Mouse (Mus musculus) forebrain, embryonic 14.5 days (tissue): Measurements from ENCODE around the gene Krtap20-2. TPM values are rescaled to one million over a fixed set of nuclear protein-coding genes. Genes with fewer than 3 reads are reported as not detected.
"Not testable (repeated sequence)": the region's sequence is repeated elsewhere in the genome, so short reads cannot be mapped to it uniquely, and the experiment has no call there.

ENCODE experiments used
- ATAC-seq: fragments of 200-750 bp; cut with Nextera tagmentation; 2 replicates; pipeline ENCODE4 v1.8.0; 2017; ENCODE audit warnings: mild to moderate bottlenecking, moderate library complexity
- DNase-seq: peaks from one replicate; pipeline ENCODE4 v3.0.0-alpha.2; 2015; ENCODE audit warnings: low spot score
- H3K27ac ChIP-seq: fragments of 300-500 bp; sonication (generic); 2 replicates; pipeline ENCODE4 v1.5.1; 2014; ENCODE audit warnings: low read depth, mild to moderate bottlenecking, control low read depth, low read length, moderate library complexity
- H3K27me3 ChIP-seq: fragments of 300-500 bp; sonication (generic); replicated peaks from 2 replicates; pipeline ENCODE4 v1.6.1; 2014; ENCODE audit warnings: low read length, control low read depth, mixed read lengths; ENCODE audit not compliant: control insufficient read depth, insufficient read depth
- H3K36me3 ChIP-seq: fragments of 300-500 bp; sonication (generic); 2 replicates; pipeline ENCODE4 v1.6.1; 2014; ENCODE audit warnings: low read length, control low read depth; ENCODE audit not compliant: control insufficient read depth, insufficient read depth
- H3K4me1 ChIP-seq: fragments of 300-500 bp; sonication (generic); 2 replicates; pipeline ENCODE4 v1.6.1; 2014; ENCODE audit warnings: antibody characterized with exemption, low read length, control low read depth; ENCODE audit not compliant: control insufficient read depth, insufficient read depth
- H3K4me2 ChIP-seq: fragments of 300-500 bp; sonication (generic); 2 replicates; pipeline ENCODE4 v1.6.1; 2014; ENCODE audit warnings: mild to moderate bottlenecking, control low read depth, low read length
- H3K4me3 ChIP-seq: fragments of 300-500 bp; sonication (generic); 2 replicates; pipeline ENCODE4 v1.5.1; 2014; ENCODE audit warnings: low read depth, low read length, control low read depth
- H3K9ac ChIP-seq: fragments of 300-500 bp; sonication (generic); 2 replicates; pipeline ENCODE4 v1.6.1; 2014; ENCODE audit warnings: mild to moderate bottlenecking, low read length, control low read depth, moderate library complexity
- H3K9me3 ChIP-seq: fragments of 300-500 bp; sonication (generic); replicated peaks from 2 replicates; pipeline ENCODE4 v1.6.1; 2016; ENCODE audit warnings: low read length, control low read depth, mixed read lengths; ENCODE audit not compliant: control insufficient read depth
- WGBS: fragments of 180-500 bp; shearing (Covaris S2); extraction: QIAGEN DNeasy Blood & Tissue Kit; methylation state at CpG from one replicate; pipeline ENCODE4 v1.1.7; 2014; 5-methylcytosine and 5-hydroxymethylcytosine counted together
- polyA plus RNA-seq: library from polyadenylated mRNA; unstranded; fragments of >200 nt; fragmentation: Nextera tagmentation; extraction: Ambion mirVana; gene quantifications from 2 replicates; pipeline ENCODE4 v1.2.1, GENCODE M21; 2014

Krtap20-2 gene
- not detected in 2 replicates for polyA plus RNA-seq

GRCm38 (mm10) chr16:89205561-89205960 is at the start of gene Krtap20-2:
TSS of gene Krtap20-2 (plus strand) at chr16:89205861.
- Histone ChIP-seq H3K27me3 (no peaks in the 10 kb centered on the region), H3K27ac (no peak within 1 kb of the TSS), H3K36me3 (no peaks in the 10 kb centered on the region), H3K9ac (no peak within 1 kb of the TSS), H3K9me3 (no peaks in the 10 kb centered on the region), H3K4me3 (no peak within 1 kb of the TSS), H3K4me2 (no peak within 1 kb of the TSS), H3K4me1 (no peaks in the 10 kb centered on the region)
- DNase-seq (no peak), ATAC-seq (no peak)
- WGBS, result 83% methylated on average over 1 of the region's 1 CpGs

- no peaks in the 10 kb centered on the region for H3K27me3 ChIP-seq
- WGBS, result 85% methylated on average over 4 of the region's 4 CpGs
- H3K4me1 ChIP-seq, result no peaks in the 10 kb centered on the region
- H3K4me3 ChIP-seq, result no peak within 1 kb of the TSS
- no peak within 1 kb of the TSS for H3K27ac ChIP-seq
- H3K36me3 ChIP-seq, result no peaks in the 10 kb centered on the region
- H3K9ac ChIP-seq, result no peak within 1 kb of the TSS
- DNase-seq, result no peak
- ATAC-seq, result no peak
- H3K4me2 ChIP-seq, result no peak within 1 kb of the TSS
- H3K9me3 ChIP-seq, result no peaks in the 10 kb centered on the region
Observed at GRCm38 (mm10) chr16:89157652-89158051, 48.0 kb upstream of the Krtap20-2 start, which contains the start of gene Gm9789. TSS of gene Gm9789 (plus strand) at chr16:89157952.

- H3K4me2 ChIP-seq, H3K4me1 ChIP-seq, H3K4me3 ChIP-seq, H3K9me3 ChIP-seq, H3K27ac ChIP-seq, H3K27me3 ChIP-seq, H3K9ac ChIP-seq, ATAC-seq, H3K36me3 ChIP-seq, DNase-seq: not testable (repeated sequence)
Observed at GRCm38 (mm10) chr16:89169190-89169589, 36.5 kb upstream of the Krtap20-2 start, which contains the start of gene Gm7735. TSS of gene Gm7735 (plus strand) at chr16:89169490.

- DNase-seq (no peak), ATAC-seq (no peak)
Observed at GRCm38 (mm10) chr16:89174435-89174834, 31.2 kb upstream of the Krtap20-2 start, which contains the start of gene 1110057P08Rik. TSS of gene 1110057P08Rik (plus strand) at chr16:89174735.

GRCm38 (mm10) chr16:89188621-89189020 is 17.0 kb upstream of the Krtap20-2 start:
- Histone ChIP-seq H3K9me3 (no peaks in the 10 kb centered on the region), H3K4me2 (no peak overlapping the region), H3K9ac (no peak overlapping the region), H3K27ac (no peak overlapping the region), H3K36me3 (no peaks in the 10 kb centered on the region), H3K4me1 (no peaks in the 10 kb centered on the region), H3K27me3 (no peaks in the 10 kb centered on the region), H3K4me3 (no peak overlapping the region)
- WGBS, result 88% methylated on average over 4 of the region's 4 CpGs
- ATAC-seq (no peak), DNase-seq (no peak)

More at GRCm38 (mm10) chr16:89174435-89174834, 31.2 kb upstream of the Krtap20-2 start, which contains the start of gene 1110057P08Rik:
- H3K27me3 ChIP-seq, result no peaks in the 10 kb centered on the region
- H3K9ac ChIP-seq, result no peak within 1 kb of the TSS
- no peaks in the 10 kb centered on the region for H3K9me3 ChIP-seq
- WGBS, result 88% methylated on average over 2 of the region's 2 CpGs
- H3K4me1 ChIP-seq, result no peaks in the 10 kb centered on the region
- no peak within 1 kb of the TSS for H3K4me3 ChIP-seq
- no peaks in the 10 kb centered on the region for H3K36me3 ChIP-seq
- H3K4me2 ChIP-seq, result no peak within 1 kb of the TSS
- no peak within 1 kb of the TSS for H3K27ac ChIP-seq

Other genes with a start within 250 kb of the Krtap20-2 start
- gene Krtap16-3, start 243.0 kb upstream of the Krtap20-2 start, polyA plus RNA-seq, result not detected in 2 replicates
- gene Krtap22-2, start 195.1 kb upstream of the Krtap20-2 start, polyA plus RNA-seq, result not detected in 2 replicates
- not detected in 2 replicates for gene Gm10229, start 190.6 kb upstream of the Krtap20-2 start, polyA plus RNA-seq
- gene Krtap6-1, start 174.2 kb upstream of the Krtap20-2 start, polyA plus RNA-seq, result not detected in 2 replicates
- not detected in 2 replicates for gene Gm10228, start 164.4 kb upstream of the Krtap20-2 start, polyA plus RNA-seq
- gene Krtap6-5, start 158.0 kb upstream of the Krtap20-2 start, polyA plus RNA-seq, result not detected in 2 replicates
- gene 1110025L11Rik, start 141.9 kb upstream of the Krtap20-2 start, polyA plus RNA-seq, result not detected in 2 replicates
- gene Krtap6-3, start 121.8 kb upstream of the Krtap20-2 start, polyA plus RNA-seq, result not detected in 2 replicates
- not detected in 2 replicates for gene Gm6358, start 65.0 kb upstream of the Krtap20-2 start, polyA plus RNA-seq
- not detected in 2 replicates for gene Gm10061, start 54.8 kb upstream of the Krtap20-2 start, polyA plus RNA-seq
- not detected in 2 replicates for gene Gm9789, start 47.9 kb upstream of the Krtap20-2 start, polyA plus RNA-seq
- not detected in 2 replicates for gene Gm7735, start 36.4 kb upstream of the Krtap20-2 start, polyA plus RNA-seq
- not detected in 2 replicates for gene 1110057P08Rik, start 31.1 kb upstream of the Krtap20-2 start, polyA plus RNA-seq
- gene Krtap21-1, start 198.0 kb downstream of the Krtap20-2 start, polyA plus RNA-seq, result not detected in 2 replicates
- not detected in 2 replicates for gene Krtap6-2, start 214.2 kb downstream of the Krtap20-2 start, polyA plus RNA-seq